Comparison of ENCODE assay signal across 21 mouse cellular contexts in genomic region chr16:32822450-32822827, GRCm38 (mm10). TPM values are rescaled to one million over a fixed set of nuclear protein-coding genes. Genes with fewer than 3 reads are reported as not detected.
DNase-seq lines count a peak whose midpoint lies in the region; ATAC-seq and TF ChIP-seq lines count a peak whose summit lies in the region.
"Had no signal": no experiment of that assay in that cellular context is flagged by ENCODE, and none has a peak within 500 bp of the region (broad histone marks: within the 10 kb centered on the region; RNA-seq: fewer than 3 reads in every experiment).

No protein-coding gene starts in this region.

- 41% methylated on average over 6 of the region's 6 CpGs for WGBS in heart, adult 2 months
- WGBS in kidney, postnatal 0 days: 65% methylated on average over 6 of the region's 6 CpGs
- 73% methylated on average over 6 of the region's 6 CpGs for WGBS in kidney, embryonic 16.5 days
- WGBS in lung, embryonic 15.5 days: 47% methylated on average over 6 of the region's 6 CpGs
- 55% methylated on average over 6 of the region's 6 CpGs for WGBS in stomach, embryonic 16.5 days

- H3K27ac ChIP-seq in heart, adult 2 months: peak overlapping the region; percentile 67
- H3K27ac ChIP-seq in kidney, postnatal 0 days: 0 out of 2 replicates have a peak overlapping the region, but pooled peaks have one; percentile 36
- no peak overlapping the region for H3K27ac ChIP-seq in kidney, embryonic 16.5 days (ENCODE audit: low read length)
- H3K27ac ChIP-seq in lung, embryonic 15.5 days: peak overlapping the region; percentile 27; the same call in 1 of the 2 replicates
- peak overlapping the region; percentile 51 for H3K27ac ChIP-seq in stomach, embryonic 16.5 days (ENCODE audit: low read length)
- H3K27ac ChIP-seq: embryonic facial prominence, embryonic 12.5 days; hindbrain, embryonic 10.5 days; limb, embryonic 12.5 days; macrophage; midbrain, embryonic 15.5 days; neural tube, embryonic 12.5 days had no signal

- H3K4me3 ChIP-seq in heart, adult 2 months: no peak overlapping the region
- H3K4me3 ChIP-seq in kidney, postnatal 0 days (replicated peaks; ENCODE audit: low read depth, low read length): no peak overlapping the region
- H3K4me3 ChIP-seq in kidney, embryonic 16.5 days (ENCODE audit: low read length): no peak overlapping the region
- no peak overlapping the region for H3K4me3 ChIP-seq in lung, embryonic 15.5 days
- H3K4me3 ChIP-seq in stomach, embryonic 16.5 days (replicated peaks; ENCODE audit: low read length): no peak overlapping the region
- H3K4me3 ChIP-seq: embryonic facial prominence, embryonic 12.5 days; hindbrain, embryonic 10.5 days; limb, embryonic 12.5 days; midbrain, embryonic 15.5 days; neural tube, embryonic 12.5 days had no signal

- H3K4me1 ChIP-seq in heart, adult 2 months (ENCODE audit: control insufficient read depth, insufficient read depth, low read length): peaks cover 7% of the 10 kb centered on the region
- no peaks in the 10 kb centered on the region for H3K4me1 ChIP-seq in kidney, postnatal 0 days (replicated peaks; ENCODE audit: insufficient read depth, low read length)
- H3K4me1 ChIP-seq in kidney, embryonic 16.5 days (ENCODE audit: insufficient read depth, low read length): no peaks in the 10 kb centered on the region
- peaks cover 18% of the 10 kb centered on the region for H3K4me1 ChIP-seq in lung, embryonic 15.5 days
- peaks cover 9% of the 10 kb centered on the region; the same call in 1 of the 2 replicates for H3K4me1 ChIP-seq in stomach, embryonic 16.5 days (ENCODE audit: control insufficient read depth, insufficient read depth, low read length)
- H3K4me1 ChIP-seq: embryonic facial prominence, embryonic 12.5 days; hindbrain, embryonic 10.5 days; limb, embryonic 12.5 days; midbrain, embryonic 15.5 days; neural tube, embryonic 12.5 days had no signal

- no peaks in the 10 kb centered on the region for H3K27me3 ChIP-seq in heart, adult 2 months (ENCODE audit: control insufficient read depth, insufficient read depth, low read length)
- no peaks in the 10 kb centered on the region for H3K27me3 ChIP-seq in kidney, postnatal 0 days (ENCODE audit: insufficient read depth, low read length)
- no peaks in the 10 kb centered on the region for H3K27me3 ChIP-seq in kidney, embryonic 16.5 days (ENCODE audit: insufficient read depth, low read length)
- no peaks in the 10 kb centered on the region for H3K27me3 ChIP-seq in lung, embryonic 15.5 days
- H3K27me3 ChIP-seq in stomach, embryonic 16.5 days (ENCODE audit: control insufficient read depth, insufficient read depth, low read length): no peaks in the 10 kb centered on the region
- H3K27me3 ChIP-seq: embryonic facial prominence, embryonic 12.5 days; limb, embryonic 12.5 days; midbrain, embryonic 15.5 days; neural tube, embryonic 12.5 days had no signal

- H3K9ac ChIP-seq in heart, adult 2 months (ENCODE audit: low read depth, low read length): 0 out of 2 replicates have a peak overlapping the region, but pooled peaks have one; percentile 18
- no peak overlapping the region for H3K9ac ChIP-seq in kidney, postnatal 0 days (ENCODE audit: low read depth, low read length)
- H3K9ac ChIP-seq in kidney, embryonic 16.5 days (replicated peaks; ENCODE audit: low read length): no peak overlapping the region
- H3K9ac ChIP-seq in lung, embryonic 15.5 days: no peak overlapping the region
- no peak overlapping the region; the same call in 1 of the 2 replicates for H3K9ac ChIP-seq in stomach, embryonic 16.5 days (ENCODE audit: low read length)
- H3K9ac ChIP-seq: embryonic facial prominence, embryonic 12.5 days; limb, embryonic 12.5 days; midbrain, embryonic 15.5 days; neural tube, embryonic 12.5 days had no signal

- no peak for TF ChIP-seq CTCF in heart, adult 2 months (IDR thresholded peaks at IDR 0.05)
- TF ChIP-seq CTCF in kidney, postnatal 0 days (IDR thresholded peaks at IDR 0.05; ENCODE audit: low read depth): no peak

- no peak overlapping the region for H3K4me2 ChIP-seq in kidney, postnatal 0 days (ENCODE audit: low read length)
- H3K4me2 ChIP-seq in kidney, embryonic 16.5 days (replicated peaks; ENCODE audit: low read depth, low read length): no peak overlapping the region
- H3K4me2 ChIP-seq in lung, embryonic 15.5 days: no peak overlapping the region
- H3K4me2 ChIP-seq in stomach, embryonic 16.5 days (ENCODE audit: low read depth, low read length): no peak overlapping the region
- H3K4me2 ChIP-seq: embryonic facial prominence, embryonic 12.5 days; limb, embryonic 12.5 days; midbrain, embryonic 15.5 days; neural tube, embryonic 12.5 days had no signal

- no peak for TF ChIP-seq EP300 in heart, adult 2 months (IDR thresholded peaks at IDR 0.05; ENCODE audit: insufficient read depth, low read depth, low read length)

- no peaks in the 10 kb centered on the region for H3K79me2 ChIP-seq in heart, adult 2 months (replicated peaks; ENCODE audit: control insufficient read depth, insufficient read depth, low read length)

- H3K36me3 ChIP-seq in heart, adult 2 months (ENCODE audit: control insufficient read depth, insufficient read depth, low read length): no peaks in the 10 kb centered on the region
- H3K36me3 ChIP-seq in kidney, postnatal 0 days (ENCODE audit: insufficient read depth, low read length): peaks cover 28% of the 10 kb centered on the region
- peaks cover 22% of the 10 kb centered on the region for H3K36me3 ChIP-seq in kidney, embryonic 16.5 days (ENCODE audit: insufficient read depth, low read length)
- H3K36me3 ChIP-seq in lung, embryonic 15.5 days: peaks cover 37% of the 10 kb centered on the region
- peaks cover 27% of the 10 kb centered on the region for H3K36me3 ChIP-seq in stomach, embryonic 16.5 days (ENCODE audit: control insufficient read depth, insufficient read depth, low read length)

- ATAC-seq in kidney, postnatal 0 days (replicated peaks; ENCODE audit: low FRiP score, low read depth): no peak
- ATAC-seq in kidney, embryonic 16.5 days (ENCODE audit: low FRiP score, low TSS enrichment): no peak
- no peak for ATAC-seq in lung, embryonic 15.5 days (ENCODE audit: borderline replicate concordance, extremely low read depth, low FRiP score, low TSS enrichment)
- no peak for ATAC-seq in stomach, embryonic 16.5 days (ENCODE audit: insufficient read depth, low FRiP score)
- ATAC-seq: midbrain, embryonic 15.5 days had no signal

- 0 out of 2 replicates have a peak, but pooled peaks have one; percentile 8 for TF ChIP-seq POLR2A in heart, adult 2 months (IDR thresholded peaks at IDR 0.05; ENCODE audit: insufficient read depth, low read depth, low read length)

- intact Hi-C loops in heart, adult 2 months (cut with DNase I): no loop called here
- intact Hi-C loops in heart, postnatal 25 days (cut with DNase I): no loop called here

- DNase-seq in heart, adult 2 months: no peak
- no peak for DNase-seq in heart, postnatal 25 days (ENCODE audit: low spot score)
- no peak for DNase-seq in kidney, postnatal 0 days (ENCODE audit: low spot score)
- no peak for DNase-seq in frontal cortex, postnatal 36 days (ENCODE audit: low spot score in 2 of 2)
- DNase-seq in urinary bladder, postnatal 36 days (ENCODE audit: low spot score in 2 of 2): no peak
- DNase-seq: cerebellum, postnatal 25 days; layer of hippocampus, postnatal 36 days; thymus, postnatal 36 days had no signal

- H3K9me3 ChIP-seq in kidney, postnatal 0 days (replicated peaks; ENCODE audit: low read length): no peaks in the 10 kb centered on the region
- H3K9me3 ChIP-seq in kidney, embryonic 16.5 days (ENCODE audit: low read length): no peaks in the 10 kb centered on the region
- no peaks in the 10 kb centered on the region for H3K9me3 ChIP-seq in lung, embryonic 15.5 days
- no peaks in the 10 kb centered on the region for H3K9me3 ChIP-seq in stomach, embryonic 16.5 days (replicated peaks; ENCODE audit: control insufficient read depth, low read length)
- H3K9me3 ChIP-seq: embryonic facial prominence, embryonic 12.5 days; hindbrain, embryonic 10.5 days; limb, embryonic 12.5 days; midbrain, embryonic 15.5 days; neural tube, embryonic 12.5 days had no signal

RNA-seq across cellular contexts. Expression of gene Smbd1, which starts 12.2 kb away (rescaled TPM):
- not detected for total RNA-seq in heart, adult 2 months (2021)
- polyA plus RNA-seq in heart, adult 2 months (2012; rRNA removed): not detected in 2 replicates
- not detected for total RNA-seq in heart, postnatal 25 days (2021)
- 0.24 and 0.28 TPM in 2 replicates for polyA plus RNA-seq in kidney, postnatal 0 days (2015; fragmentation: Nextera tagmentation; extraction: Ambion mirVana)
- not detected in 2 replicates for polyA plus RNA-seq in kidney, embryonic 16.5 days (2015; fragmentation: Nextera tagmentation; extraction: Ambion mirVana)
- polyA plus RNA-seq in lung, embryonic 15.5 days (2015; fragmentation: Nextera tagmentation; extraction: Ambion mirVana): not detected in 2 replicates
- polyA plus RNA-seq in stomach, embryonic 16.5 days (2015; fragmentation: Nextera tagmentation; extraction: Ambion mirVana): 0.27 TPM in 1 of 2 replicates, not detected in the other
- total RNA-seq: adrenal gland, postnatal 36 days; layer of hippocampus, postnatal 36 days had no signal
- polyA plus RNA-seq: embryonic facial prominence, embryonic 12.5 days; forebrain, embryonic 11.5 days; hindbrain, embryonic 10.5 days; intestine, embryonic 14.5 days; limb, embryonic 12.5 days; macrophage; midbrain, embryonic 15.5 days; neural tube, embryonic 12.5 days; stomach, embryonic 14.5 days had no signal

RNA-seq across cellular contexts. Expression of gene Muc20, which starts 25.2 kb away (rescaled TPM):
- total RNA-seq in heart, adult 2 months (2021): under 1 TPM; 0.30 to 0.47 TPM
- 0.94 TPM in 1 of 2 replicates, not detected in the other for polyA plus RNA-seq in heart, adult 2 months (2012; rRNA removed)
- total RNA-seq in heart, postnatal 25 days (2021): under 1 TPM in 1 of 2 experiments, not detected in 1; 0.22 TPM
- polyA plus RNA-seq in kidney, postnatal 0 days (2015; fragmentation: Nextera tagmentation; extraction: Ambion mirVana): 15.2 and 17.2 TPM in 2 replicates
- 6.2 and 8.0 TPM in 2 replicates for polyA plus RNA-seq in kidney, embryonic 16.5 days (2015; fragmentation: Nextera tagmentation; extraction: Ambion mirVana)
- 0.04 and 0.09 TPM in 2 replicates for polyA plus RNA-seq in lung, embryonic 15.5 days (2015; fragmentation: Nextera tagmentation; extraction: Ambion mirVana)
- polyA plus RNA-seq in stomach, embryonic 16.5 days (2015; fragmentation: Nextera tagmentation; extraction: Ambion mirVana): 0.22 and 0.31 TPM in 2 replicates
- total RNA-seq: adrenal gland, postnatal 36 days; layer of hippocampus, postnatal 36 days had no signal
- polyA plus RNA-seq: embryonic facial prominence, embryonic 12.5 days; forebrain, embryonic 11.5 days; hindbrain, embryonic 10.5 days; limb, embryonic 12.5 days; macrophage; midbrain, embryonic 15.5 days; neural tube, embryonic 12.5 days; stomach, embryonic 14.5 days had no signal

RNA-seq across cellular contexts. Expression of gene Fyttd1, which starts 54.9 kb away (rescaled TPM):
- total RNA-seq in heart, adult 2 months (2021): 100 to 1,000 TPM; 101 to 108 TPM
- 13.4 and 22.5 TPM in 2 replicates for polyA plus RNA-seq in heart, adult 2 months (2012; rRNA removed)
- total RNA-seq in heart, postnatal 25 days (2021): 100 to 1,000 TPM; 106 to 109 TPM
- 113 and 115 TPM in 2 replicates for polyA plus RNA-seq in kidney, postnatal 0 days (2015; fragmentation: Nextera tagmentation; extraction: Ambion mirVana)
- polyA plus RNA-seq in kidney, embryonic 16.5 days (2015; fragmentation: Nextera tagmentation; extraction: Ambion mirVana): 102 and 109 TPM in 2 replicates
- polyA plus RNA-seq in lung, embryonic 15.5 days (2015; fragmentation: Nextera tagmentation; extraction: Ambion mirVana): 92.4 and 101 TPM in 2 replicates
- polyA plus RNA-seq in stomach, embryonic 16.5 days (2015; fragmentation: Nextera tagmentation; extraction: Ambion mirVana): 85.2 and 92.5 TPM in 2 replicates

RNA-seq across cellular contexts. Expression of gene Rubcn, which starts 55.1 kb away (rescaled TPM):
- 10 to 100 TPM; 27.6 to 30.0 TPM for total RNA-seq in heart, adult 2 months (2021)
- polyA plus RNA-seq in heart, adult 2 months (2012; rRNA removed): 44.1 and 59.3 TPM in 2 replicates
- total RNA-seq in heart, postnatal 25 days (2021): 10 to 100 TPM; 27.8 to 32.4 TPM
- 12.0 and 14.1 TPM in 2 replicates for polyA plus RNA-seq in kidney, postnatal 0 days (2015; fragmentation: Nextera tagmentation; extraction: Ambion mirVana)
- 23.7 and 24.2 TPM in 2 replicates for polyA plus RNA-seq in kidney, embryonic 16.5 days (2015; fragmentation: Nextera tagmentation; extraction: Ambion mirVana)
- 18.2 and 18.8 TPM in 2 replicates for polyA plus RNA-seq in lung, embryonic 15.5 days (2015; fragmentation: Nextera tagmentation; extraction: Ambion mirVana)
- 24.3 and 24.7 TPM in 2 replicates for polyA plus RNA-seq in stomach, embryonic 16.5 days (2015; fragmentation: Nextera tagmentation; extraction: Ambion mirVana)
